Mouse (Mus musculus) limb, embryonic 15.5 days (tissue): ENCODE data around the gene Akap6. TPM values are rescaled to one million over a fixed set of nuclear protein-coding genes. Genes with fewer than 3 reads are reported as not detected.

Experiments used
- ATAC-seq: fragments of 200-750 bp; cut with Nextera tagmentation; 2 replicates; pipeline ENCODE4 v1.8.0; 2017; ENCODE audit warnings: low read depth, moderate TSS enrichment; ENCODE audit not compliant: insufficient number of reproducible peaks, low FRiP score, low TSS enrichment
- H3K27ac ChIP-seq: fragments of 300-500 bp; sonication (generic); 2 replicates; pipeline ENCODE4 v1.5.1; 2015; ENCODE audit warnings: moderate library complexity, mild to moderate bottlenecking, inconsistent platforms
- H3K27me3 ChIP-seq: fragments of 300-500 bp; sonication (generic); 2 replicates; pipeline ENCODE4 v1.6.1; 2015; ENCODE audit warnings: inconsistent platforms
- H3K36me3 ChIP-seq: fragments of 300-500 bp; sonication (generic); 2 replicates; pipeline ENCODE4 v1.6.1; 2015; ENCODE audit warnings: inconsistent platforms
- H3K4me1 ChIP-seq: fragments of 300-500 bp; sonication (generic); 2 replicates; pipeline ENCODE4 v1.6.1; 2015; ENCODE audit warnings: inconsistent platforms
- H3K4me2 ChIP-seq: fragments of 300-500 bp; sonication (generic); 2 replicates; pipeline ENCODE4 v1.6.1; 2015; ENCODE audit warnings: mild to moderate bottlenecking, inconsistent platforms
- H3K4me3 ChIP-seq: fragments of 300-500 bp; sonication (generic); 2 replicates; pipeline ENCODE4 v1.5.1; 2015; ENCODE audit warnings: mild to moderate bottlenecking, inconsistent platforms
- H3K9ac ChIP-seq: fragments of 300-500 bp; sonication (generic); 2 replicates; pipeline ENCODE4 v1.6.1; 2015; ENCODE audit warnings: inconsistent platforms
- H3K9me3 ChIP-seq: fragments of 300-500 bp; sonication (generic); 2 replicates; pipeline ENCODE4 v1.6.1; 2016; ENCODE audit warnings: inconsistent platforms
- WGBS: fragments of 180-500 bp; shearing (Covaris S2); methylation state at CpG from one replicate; pipeline ENCODE4 v1.1.7; 2015; 5-methylcytosine and 5-hydroxymethylcytosine counted together
- polyA plus RNA-seq: library from polyadenylated mRNA; unstranded; fragments of >200 nt; fragmentation: Nextera tagmentation; extraction: Ambion mirVana; gene quantifications from 2 replicates; pipeline ENCODE4 v1.2.1, GENCODE M21; 2015

Akap6 gene
- polyA plus RNA-seq, 1 experiment from 2014 or later: 1.3 TPM

- Histone ChIP-seq H3K4me1 (no peaks in the 10 kb centered on the region), H3K27ac (no peak overlapping the region), H3K36me3 (no peaks in the 10 kb centered on the region), H3K9ac (no peak overlapping the region), H3K4me3 (no peak overlapping the region), H3K9me3 (no peaks in the 10 kb centered on the region), H3K27me3 (no peaks in the 10 kb centered on the region), H3K4me2 (no peak overlapping the region)
- no peak for ATAC-seq
- 47% methylated on average over 3 of the region's 3 CpGs for WGBS
These were observed 197.6 kb downstream of the Akap6 start for GRCm38 (mm10) chr12:52896785-52897184.

- H3K4me1 ChIP-seq: no peaks in the 10 kb centered on the region
- H3K9me3 ChIP-seq: no peaks in the 10 kb centered on the region
- no peaks in the 10 kb centered on the region for H3K36me3 ChIP-seq
- no peaks in the 10 kb centered on the region for H3K27me3 ChIP-seq
- H3K4me2 ChIP-seq: no peak overlapping the region
- WGBS: 77% methylated on average over 10 of the region's 10 CpGs
- H3K4me3 ChIP-seq: no peak overlapping the region
- ATAC-seq: no peak
- H3K9ac ChIP-seq: no peak overlapping the region
- H3K27ac ChIP-seq: no peak overlapping the region
These were observed 198.9 kb downstream of the Akap6 start for GRCm38 (mm10) chr12:52898130-52898529.

GRCm38 (mm10) chr12:52904046-52904445, 204.9 kb downstream of the Akap6 start:
- Histone ChIP-seq H3K4me3 (no peak overlapping the region), H3K9me3 (no peaks in the 10 kb centered on the region), H3K27me3 (no peaks in the 10 kb centered on the region), H3K4me1 (no peaks in the 10 kb centered on the region), H3K9ac (no peak overlapping the region), H3K36me3 (no peaks in the 10 kb centered on the region), H3K27ac (no peak overlapping the region), H3K4me2 (no peak overlapping the region)
- no peak for ATAC-seq
- 80% methylated on average over 5 of the region's 5 CpGs for WGBS

- WGBS: 54% methylated on average over 13 of the region's 13 CpGs
- H3K27me3 ChIP-seq: 0 out of 2 replicates have a peak, but pooled peaks cover 2% of the 10 kb centered on the region
- H3K4me1 ChIP-seq: peaks cover 3% of the 10 kb centered on the region
- no peaks in the 10 kb centered on the region for H3K36me3 ChIP-seq
- no peak for ATAC-seq
- no peak overlapping the region for H3K4me3 ChIP-seq
- H3K9ac ChIP-seq: no peak overlapping the region
- no peak overlapping the region for H3K4me2 ChIP-seq
- no peaks in the 10 kb centered on the region for H3K9me3 ChIP-seq
- H3K27ac ChIP-seq: no peak overlapping the region
These were observed 209.4 kb downstream of the Akap6 start for GRCm38 (mm10) chr12:52908448-52909066.

- Histone ChIP-seq H3K9me3 (no peaks in the 10 kb centered on the region), H3K27me3 (0 out of 2 replicates have a peak, but pooled peaks cover 2% of the 10 kb centered on the region), H3K4me1 (peaks cover 3% of the 10 kb centered on the region), H3K4me2 (no peak overlapping the region), H3K9ac (no peak overlapping the region), H3K27ac (no peak overlapping the region), H3K36me3 (no peaks in the 10 kb centered on the region), H3K4me3 (no peak overlapping the region)
- 85% methylated on average over 13 of the region's 13 CpGs for WGBS
- no peak for ATAC-seq
These were observed 211.2 kb downstream of the Akap6 start for GRCm38 (mm10) chr12:52910345-52910744.

- Histone ChIP-seq H3K4me3 (no peak overlapping the region), H3K36me3 (no peaks in the 10 kb centered on the region), H3K9ac (no peak overlapping the region), H3K4me1 (peaks cover 3% of the 10 kb centered on the region), H3K27me3 (0 out of 2 replicates have a peak, but pooled peaks cover 2% of the 10 kb centered on the region), H3K27ac (no peak overlapping the region), H3K9me3 (no peaks in the 10 kb centered on the region), H3K4me2 (peak overlapping the region; percentile 32)
- WGBS: 5% methylated on average over 8 of the region's 8 CpGs
- no peak for ATAC-seq
These were observed 211.6 kb downstream of the Akap6 start for GRCm38 (mm10) chr12:52910819-52911218.

GRCm38 (mm10) chr12:52918939-52919338, 219.8 kb downstream of the Akap6 start:
- 24% methylated on average over 11 of the region's 11 CpGs for WGBS
- Histone ChIP-seq H3K27ac (no peak overlapping the region), H3K9me3 (no peaks in the 10 kb centered on the region), H3K36me3 (no peaks in the 10 kb centered on the region), H3K4me2 (no peak overlapping the region), H3K27me3 (no peaks in the 10 kb centered on the region), H3K4me3 (no peak overlapping the region), H3K9ac (no peak overlapping the region), H3K4me1 (no peaks in the 10 kb centered on the region)
- no peak for ATAC-seq

- 84% methylated on average over 6 of the region's 6 CpGs for WGBS
- Histone ChIP-seq H3K27me3 (no peaks in the 10 kb centered on the region), H3K4me3 (no peak overlapping the region), H3K36me3 (no peaks in the 10 kb centered on the region), H3K27ac (no peak overlapping the region), H3K9ac (no peak overlapping the region), H3K9me3 (no peaks in the 10 kb centered on the region), H3K4me1 (0 out of 2 replicates have a peak, but pooled peaks cover 2% of the 10 kb centered on the region), H3K4me2 (no peak overlapping the region)
- ATAC-seq: no peak
These were observed 223.3 kb downstream of the Akap6 start for GRCm38 (mm10) chr12:52922510-52922909.

GRCm38 (mm10) chr12:52925448-52925847, 226.3 kb downstream of the Akap6 start:
- 60% methylated on average over 4 of the region's 4 CpGs for WGBS
- no peak for ATAC-seq

GRCm38 (mm10) chr12:52933832-52934231, 234.6 kb downstream of the Akap6 start:
- Histone ChIP-seq H3K36me3 (no peaks in the 10 kb centered on the region), H3K4me3 (no peak overlapping the region), H3K9me3 (no peaks in the 10 kb centered on the region), H3K9ac (no peak overlapping the region), H3K4me1 (no peaks in the 10 kb centered on the region), H3K27me3 (no peaks in the 10 kb centered on the region), H3K27ac (no peak overlapping the region), H3K4me2 (no peak overlapping the region)
- 57% methylated on average over 7 of the region's 13 CpGs for WGBS
- no peak for ATAC-seq

More at GRCm38 (mm10) chr12:52925448-52925847, 226.3 kb downstream of the Akap6 start:
- H3K4me2 ChIP-seq: no peak overlapping the region
- no peak overlapping the region for H3K27ac ChIP-seq
- 0 out of 2 replicates have a peak, but pooled peaks cover 2% of the 10 kb centered on the region for H3K4me1 ChIP-seq
- H3K9ac ChIP-seq: no peak overlapping the region
- H3K27me3 ChIP-seq: no peaks in the 10 kb centered on the region
- no peaks in the 10 kb centered on the region for H3K9me3 ChIP-seq
- no peaks in the 10 kb centered on the region for H3K36me3 ChIP-seq
- H3K4me3 ChIP-seq: no peak overlapping the region

- no peaks in the 10 kb centered on the region for H3K9me3 ChIP-seq
- no peak overlapping the region for H3K4me3 ChIP-seq
- no peaks in the 10 kb centered on the region for H3K27me3 ChIP-seq
- ATAC-seq: no peak
- no peaks in the 10 kb centered on the region for H3K36me3 ChIP-seq
- no peak overlapping the region for H3K9ac ChIP-seq
- H3K27ac ChIP-seq: no peak overlapping the region
- no peak overlapping the region for H3K4me2 ChIP-seq
- WGBS: 91% methylated on average over 3 of the region's 3 CpGs
- H3K4me1 ChIP-seq: 0 out of 2 replicates have a peak, but pooled peaks cover 5% of the 10 kb centered on the region
These were observed 235.8 kb downstream of the Akap6 start for GRCm38 (mm10) chr12:52934989-52935388.

- H3K27ac ChIP-seq: no peak overlapping the region
- no peak overlapping the region for H3K4me3 ChIP-seq
- no peaks in the 10 kb centered on the region for H3K9me3 ChIP-seq
- no peaks in the 10 kb centered on the region for H3K36me3 ChIP-seq
- H3K27me3 ChIP-seq: no peaks in the 10 kb centered on the region
- no peak overlapping the region for H3K4me2 ChIP-seq
- H3K9ac ChIP-seq: no peak overlapping the region
- WGBS: 49% methylated on average over 5 of the region's 5 CpGs
- 0 out of 2 replicates have a peak, but pooled peaks cover 6% of the 10 kb centered on the region for H3K4me1 ChIP-seq
- ATAC-seq: no peak
These were observed 239.6 kb downstream of the Akap6 start for GRCm38 (mm10) chr12:52938786-52939185.
